Mouse (Mus musculus) induced T-regulatory cell, adult 2 months (primary cell): ENCODE results near the gene 4930519G04Rik.
A peak's percentile ranks its signal among the peaks of the same experiment; 100 is the strongest.
"Not testable (repeated sequence)": the region's sequence is repeated elsewhere in the genome, so short reads cannot be mapped to it uniquely, and the experiment has no call there.

Experiments
- DNase-seq: peaks from one replicate; pipeline ENCODE4 v3.0.0-alpha.2; 2012; ENCODE audit warnings: low read depth

4930519G04Rik gene

GRCm38 (mm10) chr5:114853364-114853763 lies at the start of gene 4930519G04Rik:
TSS of gene 4930519G04Rik (plus strand) at chr5:114853664.
- not testable (repeated sequence) for DNase-seq

GRCm38 (mm10) chr5:114804335-114804734 lies 49.1 kb upstream of the 4930519G04Rik start:
- no peak for DNase-seq

DNA sequence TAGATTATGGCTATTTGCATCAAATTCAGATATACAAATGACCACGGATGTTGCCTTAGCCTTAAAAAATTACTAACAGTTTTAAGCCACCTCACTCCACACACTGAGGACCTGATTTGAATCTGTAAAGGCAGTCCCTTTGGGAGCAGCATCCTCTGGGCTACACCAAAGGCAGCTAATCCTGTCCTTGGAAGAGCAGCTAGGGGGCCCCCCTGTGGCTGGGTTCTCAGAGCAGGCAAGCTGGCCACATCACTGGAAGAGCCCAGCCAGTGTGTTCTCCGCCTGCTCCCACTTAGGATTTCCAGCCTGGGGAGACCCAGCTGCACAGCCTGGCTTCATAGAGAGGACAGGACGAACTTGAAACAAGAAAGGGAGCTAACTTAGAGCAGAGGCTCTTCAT lies 48.5 kb upstream of the 4930519G04Rik start:
- peak; percentile 32 for DNase-seq

DNA sequence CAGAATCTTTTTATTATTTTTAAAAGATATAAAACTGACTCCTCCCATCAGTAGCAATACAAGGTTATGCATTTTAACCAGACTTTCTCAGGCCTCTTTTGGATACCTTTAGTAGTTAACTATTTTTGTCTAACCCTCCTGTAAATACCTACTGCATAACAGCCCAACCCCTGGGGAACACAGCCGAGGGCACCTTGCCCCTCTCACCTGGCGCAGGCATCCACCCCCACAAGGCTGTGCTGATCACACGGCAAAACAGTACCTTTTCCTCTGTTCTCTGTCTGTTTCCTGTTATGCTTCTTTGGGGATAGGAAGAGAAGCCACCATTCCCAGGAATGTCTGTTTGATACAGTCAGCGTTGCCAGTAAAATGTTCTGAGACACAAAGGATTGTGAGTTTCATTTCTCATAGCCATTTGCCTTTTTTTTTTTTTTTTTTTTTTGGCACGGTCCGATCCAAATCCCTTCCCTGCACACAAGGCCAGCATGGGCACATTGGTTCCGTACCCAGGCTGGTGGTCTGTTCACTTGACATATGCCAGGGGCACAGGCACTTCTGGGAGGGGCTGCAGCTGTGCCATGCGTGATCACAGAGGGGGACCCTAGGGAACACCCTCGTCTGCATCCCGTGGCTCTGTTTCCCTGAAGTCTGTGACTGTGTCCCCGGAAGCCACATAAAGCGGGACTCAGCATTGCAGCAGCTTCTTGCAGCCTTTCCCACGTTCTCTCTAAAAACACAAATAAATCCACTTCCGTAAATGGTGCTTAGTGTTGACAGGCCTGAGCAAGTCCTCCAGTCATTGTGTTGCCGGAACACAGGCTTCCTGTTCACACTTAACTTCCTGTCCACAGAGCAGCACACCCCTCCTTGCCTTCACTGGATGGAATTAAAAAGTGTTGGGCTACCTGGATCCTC lies 47.8 kb upstream of the 4930519G04Rik start:
- DNase-seq: peak; percentile 78

DNA sequence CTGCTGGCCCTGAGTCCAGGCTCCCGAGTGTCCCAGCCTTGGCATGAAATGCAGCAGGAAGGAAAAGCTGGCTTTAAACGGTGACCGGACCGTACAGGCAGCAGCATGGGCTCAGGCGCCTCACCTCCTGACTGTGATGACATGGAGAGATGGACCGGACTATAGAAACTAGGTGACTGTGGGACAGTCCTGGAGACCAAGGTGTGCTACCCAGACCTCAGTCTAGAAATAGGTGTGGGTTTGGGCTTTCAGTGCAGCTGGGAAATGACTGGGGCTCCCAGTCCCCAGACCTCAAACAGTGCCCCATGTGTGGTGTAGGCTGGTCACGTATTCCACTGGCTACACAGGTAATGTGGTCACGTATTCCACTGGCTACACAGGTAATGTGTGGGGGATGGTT lies 46.8 kb upstream of the 4930519G04Rik start:
- no peak for DNase-seq

DNA sequence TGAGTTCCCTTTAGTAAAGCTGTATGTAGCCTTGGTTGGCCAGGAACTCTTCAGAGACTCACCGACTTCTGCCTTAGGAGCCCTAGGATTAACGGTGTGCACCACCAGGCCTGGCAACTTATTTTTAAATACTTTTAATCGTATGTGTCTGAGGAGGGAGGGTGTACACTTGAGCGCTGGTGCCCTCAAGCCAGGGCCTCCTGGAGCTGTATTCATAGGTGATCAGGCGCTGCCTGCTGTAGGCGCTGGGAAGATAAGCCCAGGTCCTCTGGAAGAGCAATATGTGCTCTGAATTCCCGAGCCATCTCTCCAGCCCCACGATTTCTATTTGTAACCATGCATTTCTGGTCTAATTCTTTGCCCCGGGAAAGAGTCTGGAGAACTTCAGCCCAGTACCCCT lies 46.4 kb upstream of the 4930519G04Rik start:
- no peak for DNase-seq

- no peak for DNase-seq
Measured at GRCm38 (mm10) chr5:114807468-114807867, 46.0 kb upstream of the 4930519G04Rik start.

- DNase-seq: no peak
Measured at GRCm38 (mm10) chr5:114807893-114808292, 45.6 kb upstream of the 4930519G04Rik start.

DNA sequence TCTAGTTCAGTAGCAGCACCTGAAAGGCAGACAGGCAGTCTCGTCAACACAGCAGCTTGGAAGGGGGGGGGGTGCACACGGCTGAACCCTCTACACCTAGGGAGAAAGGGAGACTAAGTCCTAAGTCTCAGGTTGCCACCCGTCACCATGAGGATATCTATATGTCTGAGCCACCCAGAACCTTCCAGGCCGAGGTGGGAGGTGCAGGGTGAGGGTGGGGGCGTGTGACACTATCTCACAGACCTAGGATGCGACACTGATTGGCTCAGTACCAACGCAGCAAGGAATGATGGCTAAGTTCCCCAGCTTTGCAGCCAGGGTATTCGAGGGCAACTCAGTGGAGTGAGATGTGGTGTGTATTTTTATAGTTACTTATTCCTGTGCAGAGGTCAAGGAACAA lies 45.1 kb upstream of the 4930519G04Rik start:
- no peak for DNase-seq

- no peak for DNase-seq
Measured at GRCm38 (mm10) chr5:114809181-114809756, 44.2 kb upstream of the 4930519G04Rik start.

- DNase-seq: no peak
Measured at GRCm38 (mm10) chr5:114809826-114810225, 43.6 kb upstream of the 4930519G04Rik start.

DNA sequence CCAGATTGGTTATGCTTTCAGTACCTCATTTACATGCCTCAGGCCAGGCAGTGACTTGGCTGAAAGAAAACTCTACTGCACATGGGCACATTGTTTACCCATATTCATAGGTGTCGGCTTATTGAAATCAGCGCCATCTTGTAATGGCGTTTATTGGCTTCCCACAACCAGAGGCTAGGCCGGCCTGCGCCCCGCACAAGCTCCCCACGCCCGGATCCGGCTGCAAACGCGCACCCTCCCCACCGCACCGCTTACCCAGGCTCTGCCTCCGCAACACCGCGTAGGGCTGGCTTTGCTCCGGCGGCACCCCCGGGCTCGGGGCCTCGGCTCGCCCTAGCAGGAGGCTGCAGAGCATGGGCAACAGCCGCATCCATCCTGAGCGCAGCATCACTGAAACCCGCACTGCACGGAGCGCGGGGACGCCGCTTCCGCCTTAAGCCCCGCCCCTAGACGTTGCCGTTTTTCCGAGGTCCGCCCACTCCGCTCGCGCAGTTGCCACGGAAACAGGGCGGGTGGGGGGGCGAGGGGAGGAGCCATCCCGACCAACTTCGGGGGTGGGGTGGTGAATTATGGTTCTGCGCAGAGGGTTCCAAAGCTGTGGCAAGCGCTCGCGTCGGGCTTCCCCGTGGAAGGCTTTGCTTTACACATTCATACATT lies 39.8 kb upstream of the 4930519G04Rik start:
- peak; percentile 91 for DNase-seq

DNA sequence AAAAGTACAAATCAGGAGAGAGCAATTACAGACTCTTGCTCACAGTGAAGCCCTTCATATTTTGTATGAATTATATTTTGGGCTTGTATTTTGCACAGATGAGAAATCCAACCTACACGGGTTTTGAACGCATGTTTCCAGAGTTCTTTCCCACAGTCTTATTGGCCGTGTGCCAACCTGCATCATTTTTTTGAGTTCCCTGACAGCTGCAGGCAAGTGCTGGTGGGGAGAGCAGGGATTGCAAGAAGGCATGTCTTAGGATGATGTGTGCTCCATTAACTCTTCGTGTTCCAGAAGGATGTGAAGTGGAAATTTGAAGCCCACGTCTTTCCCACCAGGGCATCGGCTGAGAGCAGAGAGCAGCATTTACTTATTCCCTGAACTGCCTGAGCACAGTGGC lies 36.9 kb upstream of the 4930519G04Rik start:
- no peak for DNase-seq

GRCm38 (mm10) chr5:114818124-114818523 lies 35.3 kb upstream of the 4930519G04Rik start:
- DNase-seq: no peak

DNA sequence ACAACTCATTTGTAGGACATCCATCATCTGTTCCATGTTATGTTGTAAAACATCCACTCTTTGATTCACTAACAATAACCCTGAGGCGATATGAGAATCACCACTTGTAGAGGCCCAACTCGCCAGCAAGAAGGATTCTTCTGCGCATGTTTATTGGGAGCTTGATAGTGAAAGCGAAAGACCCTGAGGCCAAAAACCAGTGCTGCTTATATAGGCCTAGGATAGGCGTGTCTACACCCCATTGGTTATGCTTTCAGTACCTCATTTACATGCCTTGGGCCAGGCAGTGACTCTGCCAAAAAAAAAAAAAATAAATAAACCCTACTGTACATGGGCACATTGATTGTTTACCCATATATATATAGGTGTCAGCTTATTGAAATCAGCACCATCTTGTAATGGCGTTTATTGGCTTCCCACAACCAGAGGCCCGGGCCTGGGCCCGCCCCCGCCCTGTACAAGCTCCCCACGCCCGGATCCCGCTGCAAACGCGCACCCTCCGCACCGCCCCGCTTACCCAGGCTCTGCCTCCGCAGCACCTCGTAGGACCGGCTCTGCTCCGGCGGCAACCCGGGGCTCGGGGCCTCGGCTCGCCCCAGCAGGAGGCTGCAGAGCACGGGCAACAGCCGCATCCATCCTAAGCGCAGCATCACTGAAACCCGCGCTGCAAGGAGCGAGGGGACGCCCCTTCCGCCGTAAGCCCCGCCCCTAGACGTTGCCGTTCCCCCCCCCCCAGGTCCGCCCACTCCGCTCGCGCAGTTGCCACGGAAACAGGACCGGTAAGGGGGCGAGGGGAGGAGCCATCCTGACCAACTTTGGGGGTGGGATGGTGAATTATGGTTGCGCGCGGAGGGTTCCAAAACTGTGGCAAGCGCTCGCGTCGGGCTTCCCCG lies 30.4 kb upstream of the 4930519G04Rik start, which contains the start of gene 1500011B03Rik:
Gene 1500011B03Rik, minus strand, starts transcription at position 673 of the 893 bp plus-strand sequence.
- peak; percentile 90 for DNase-seq

DNA sequence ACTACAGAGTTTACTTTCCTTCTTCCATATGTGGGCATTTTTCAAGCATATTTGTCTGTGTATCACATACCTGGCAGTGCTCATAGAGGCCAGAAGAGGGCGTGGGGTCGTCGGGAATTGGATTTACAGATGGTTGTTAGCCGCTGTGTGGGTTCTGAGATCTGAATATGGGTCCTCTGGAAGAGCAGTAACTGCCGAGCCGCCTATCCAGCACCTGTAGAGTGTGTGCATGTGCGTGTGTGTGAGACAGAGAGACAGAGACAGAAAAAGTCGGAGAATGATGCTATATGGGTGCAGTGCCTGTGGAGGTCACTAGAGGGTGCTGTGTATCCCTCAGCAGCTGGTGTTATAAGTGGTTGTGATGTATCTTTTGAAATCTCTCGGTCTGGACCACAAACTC lies 29.3 kb upstream of the 4930519G04Rik start:
- peak; percentile 92 for DNase-seq

DNA sequence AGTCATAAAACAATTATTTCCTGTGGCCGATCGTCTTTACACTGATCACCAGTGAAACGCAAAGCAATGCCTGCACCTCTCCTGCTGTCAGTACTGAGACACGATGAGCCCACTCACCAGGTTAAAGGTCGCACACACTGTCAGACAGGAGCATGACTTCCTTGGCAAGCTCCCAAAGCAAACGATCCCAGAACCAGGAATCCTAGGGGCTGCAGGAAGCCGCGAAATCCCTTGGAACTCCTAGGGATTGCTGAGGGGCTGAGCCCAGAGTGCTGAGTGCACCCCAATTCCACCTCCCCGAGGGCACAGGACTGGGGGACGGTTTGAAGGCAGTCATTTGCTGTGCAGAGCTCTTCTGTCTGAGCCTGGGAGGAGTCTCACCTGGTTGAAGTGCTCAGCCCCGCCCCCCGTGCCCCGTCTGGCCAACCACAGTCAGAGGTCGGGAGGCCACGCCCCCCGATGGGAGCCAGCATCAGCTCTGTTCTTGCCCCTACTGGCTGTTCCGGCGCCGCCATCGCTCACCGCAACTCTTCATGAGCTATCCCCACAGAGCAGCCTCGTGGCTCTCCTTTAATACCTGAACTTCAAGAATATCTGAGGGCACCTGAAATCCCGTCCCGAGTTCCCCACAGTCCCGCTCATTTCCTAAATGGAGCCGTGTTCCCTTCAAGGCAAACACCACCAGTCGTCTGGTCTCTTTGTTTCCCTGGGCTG lies 27.3 kb upstream of the 4930519G04Rik start:
- DNase-seq: peak; percentile 98

DNA sequence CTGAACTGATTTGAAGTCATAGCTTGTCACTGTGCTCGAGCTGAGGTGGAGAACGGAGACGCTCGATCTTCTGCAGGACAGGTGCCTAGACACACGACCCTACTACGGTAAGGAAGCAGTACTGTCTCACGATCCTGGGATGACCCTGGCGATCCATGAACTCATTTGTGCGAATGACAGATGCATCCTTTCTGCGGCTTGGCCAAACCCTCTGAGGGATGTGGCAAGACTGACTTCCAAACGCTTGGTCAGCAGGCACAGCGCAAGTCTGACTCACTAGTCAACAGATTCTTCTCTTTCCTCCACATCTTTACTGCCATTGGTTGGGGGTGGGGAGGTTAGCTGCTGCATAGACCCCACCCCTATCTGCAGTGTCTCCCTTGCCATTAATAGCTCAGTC lies 26.0 kb upstream of the 4930519G04Rik start:
- no peak for DNase-seq

- no peak for DNase-seq
Measured at GRCm38 (mm10) chr5:114829740-114830139, 23.7 kb upstream of the 4930519G04Rik start.

DNA sequence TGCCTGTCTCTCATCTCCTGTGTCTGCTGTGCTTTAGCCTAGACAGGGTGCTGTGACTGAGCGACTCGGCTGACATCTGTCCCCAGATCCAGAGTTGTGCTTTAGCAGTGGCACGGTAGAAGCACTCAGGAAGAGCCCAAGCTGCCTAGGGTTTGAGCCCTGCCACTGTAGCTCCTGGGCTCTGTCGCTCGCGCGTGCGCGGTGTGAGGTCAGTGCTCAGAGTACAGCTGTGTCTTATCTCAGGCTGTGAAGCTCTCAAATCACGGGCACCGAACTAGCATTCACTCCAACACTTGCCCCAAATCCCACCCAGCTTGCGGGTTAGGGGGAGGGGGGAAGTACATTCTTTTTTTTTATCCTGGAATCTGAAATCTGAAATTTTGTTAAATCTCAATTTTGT lies 16.6 kb upstream of the 4930519G04Rik start:
- no peak for DNase-seq

- not testable (repeated sequence) for DNase-seq
Measured at GRCm38 (mm10) chr5:114840481-114840880, 13.0 kb upstream of the 4930519G04Rik start.
